Mouse (Mus musculus): Measurements from ENCODE around the gene Macf1. TPM values are rescaled to one million over a fixed set of nuclear protein-coding genes. Genes with fewer than 3 reads are reported as not detected.

Macf1 gene
- total and polyA plus RNA-seq, 2 experiments from 2014 or later, result 57.3 to 243 TPM

DNA sequence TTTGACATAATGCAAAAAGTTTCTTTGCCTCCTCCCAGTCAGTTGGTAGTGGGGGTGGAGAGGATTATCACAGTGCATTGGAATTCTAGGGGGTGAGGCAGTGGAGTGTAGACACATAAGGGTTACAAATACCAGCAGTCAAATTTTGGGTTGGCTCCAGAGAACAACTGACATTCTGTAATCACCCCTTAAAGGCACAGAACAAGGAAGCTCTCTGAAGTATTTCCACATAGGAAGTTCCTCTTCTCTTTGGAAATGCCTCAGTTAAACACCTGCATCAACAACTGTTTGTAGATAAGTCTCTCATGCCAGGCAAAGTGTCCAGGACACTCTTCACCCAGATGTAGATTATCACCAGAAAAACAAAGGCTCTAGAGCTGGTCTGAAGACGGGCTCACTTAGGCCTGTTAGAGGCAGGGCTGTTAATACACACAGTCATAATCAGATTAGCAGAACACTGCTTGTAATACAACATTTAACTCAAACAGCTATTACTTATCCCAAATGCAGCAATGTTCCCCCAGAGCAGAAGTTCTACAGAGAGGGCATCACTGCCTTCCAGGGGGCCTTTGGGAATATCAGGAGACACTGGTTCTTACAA lies 258.4 kb downstream of the Macf1 start:
- WGBS, result 71% methylated on average over 1 of the region's 1 CpGs
- DNase-seq (ENCODE audit: low spot score), result peak; percentile 15
- no peaks in the 10 kb centered on the region for H3K27me3 ChIP-seq (ENCODE audit: insufficient read depth, low read length)
- ATAC-seq, result no peak
- H3K4me1 ChIP-seq (ENCODE audit: insufficient read depth, low read length), result no peaks in the 10 kb centered on the region
- no peak overlapping the region for H3K4me3 ChIP-seq (ENCODE audit: low read length)
- TF ChIP-seq CTCF (IDR thresholded peaks at IDR 0.05; ENCODE audit: low read depth), result no peak
- no peak overlapping the region for H3K27ac ChIP-seq
- no peak overlapping the region for H3K4me2 ChIP-seq (ENCODE audit: low read depth, low read length)
- H3K36me3 ChIP-seq (ENCODE audit: insufficient read depth, low read length), result 0 out of 2 replicates have a peak, but pooled peaks cover 4% of the 10 kb centered on the region
- no peaks in the 10 kb centered on the region for H3K9me3 ChIP-seq (ENCODE audit: low read length)
- H3K9ac ChIP-seq (replicated peaks; ENCODE audit: low read length), result no peak overlapping the region

DNA sequence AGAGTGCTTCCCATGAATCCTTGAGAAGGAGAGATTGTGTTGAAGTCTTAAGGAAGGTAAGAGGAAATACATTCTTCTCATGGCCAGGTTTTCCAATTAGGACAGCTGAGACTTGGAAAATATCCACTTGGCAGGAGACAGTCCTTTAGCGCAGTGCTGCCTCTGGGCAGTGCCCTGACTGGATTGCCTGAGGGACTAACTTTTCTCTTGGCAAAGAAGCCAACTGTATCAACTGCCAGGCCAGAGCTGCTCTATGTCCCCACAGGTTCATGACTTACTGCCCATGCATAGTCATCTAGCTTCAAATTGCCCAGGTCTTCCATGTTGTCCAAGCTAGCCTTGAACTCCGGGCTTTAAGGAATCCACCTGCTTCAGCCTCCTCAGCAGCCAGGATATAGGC lies 260.1 kb downstream of the Macf1 start:
- Histone ChIP-seq H3K4me1 (ENCODE audit: insufficient read depth, low read length) (no peaks in the 10 kb centered on the region), H3K4me3 (ENCODE audit: low read length) (no peak overlapping the region), H3K27ac (no peak overlapping the region), H3K9me3 (ENCODE audit: low read length) (no peaks in the 10 kb centered on the region), H3K9ac (replicated peaks; ENCODE audit: low read length) (no peak overlapping the region), H3K27me3 (ENCODE audit: insufficient read depth, low read length) (no peaks in the 10 kb centered on the region), H3K36me3 (ENCODE audit: insufficient read depth, low read length) (no peaks in the 10 kb centered on the region), H3K4me2 (ENCODE audit: low read depth, low read length) (no peak overlapping the region)
- no peak for TF ChIP-seq CTCF (IDR thresholded peaks at IDR 0.05; ENCODE audit: low read depth)
- no peak for ATAC-seq
- no peak for DNase-seq (ENCODE audit: low spot score)
- WGBS, result 78% methylated on average over 2 of the region's 2 CpGs

- ATAC-seq, result no peak
- 63% methylated on average over 6 of the region's 6 CpGs for WGBS
- no peak overlapping the region for H3K4me3 ChIP-seq (ENCODE audit: low read length)
Observed at GRCm38 (mm10) chr4:123422828-123423227, 261.3 kb downstream of the Macf1 start.

DNA sequence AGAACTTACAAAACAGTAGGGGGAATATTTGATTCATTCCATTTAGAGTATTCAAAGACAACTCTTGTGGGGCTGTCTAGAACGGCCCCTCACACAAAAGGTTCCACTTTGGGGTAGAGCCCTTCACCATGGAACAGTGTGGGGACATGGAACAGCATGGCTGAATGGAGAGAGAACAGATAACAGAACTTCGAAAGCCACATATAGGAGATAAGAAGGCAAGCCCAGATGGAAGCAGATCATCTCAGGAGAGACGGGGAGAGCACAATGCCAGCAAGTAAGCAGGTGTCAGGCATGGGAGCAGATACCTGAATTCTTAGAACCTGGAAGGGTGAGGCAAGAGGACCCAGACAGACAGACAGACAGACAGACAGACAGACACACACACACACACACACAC lies 266.1 kb downstream of the Macf1 start:
- WGBS, result 94% methylated on average over 3 of the region's 3 CpGs
- H3K27ac ChIP-seq, result no peak overlapping the region
- H3K9ac ChIP-seq (replicated peaks; ENCODE audit: low read length), result no peak overlapping the region
- H3K27me3 ChIP-seq (ENCODE audit: insufficient read depth, low read length), result no peaks in the 10 kb centered on the region
- no peaks in the 10 kb centered on the region for H3K9me3 ChIP-seq (ENCODE audit: low read length)
- no peak for TF ChIP-seq CTCF (IDR thresholded peaks at IDR 0.05; ENCODE audit: low read depth)
- DNase-seq (ENCODE audit: low spot score) (no peak), ATAC-seq (no peak)
- H3K4me1 ChIP-seq (ENCODE audit: insufficient read depth, low read length), result no peaks in the 10 kb centered on the region
- no peak overlapping the region for H3K4me2 ChIP-seq (ENCODE audit: low read depth, low read length)
- no peaks in the 10 kb centered on the region for H3K36me3 ChIP-seq (ENCODE audit: insufficient read depth, low read length)
- H3K4me3 ChIP-seq (ENCODE audit: low read length), result no peak overlapping the region

More at GRCm38 (mm10) chr4:123422828-123423227, 261.3 kb downstream of the Macf1 start:
- H3K4me1 ChIP-seq (ENCODE audit: insufficient read depth, low read length), result no peaks in the 10 kb centered on the region
- no peak overlapping the region for H3K27ac ChIP-seq
- TF ChIP-seq CTCF (IDR thresholded peaks at IDR 0.05; ENCODE audit: low read depth), result no peak
- H3K27me3 ChIP-seq (ENCODE audit: insufficient read depth, low read length), result no peaks in the 10 kb centered on the region
- H3K9ac ChIP-seq (replicated peaks; ENCODE audit: low read length), result no peak overlapping the region
- H3K9me3 ChIP-seq (ENCODE audit: low read length), result no peaks in the 10 kb centered on the region
- DNase-seq (ENCODE audit: low spot score), result no peak
- H3K36me3 ChIP-seq (ENCODE audit: insufficient read depth, low read length), result no peaks in the 10 kb centered on the region
- no peak overlapping the region for H3K4me2 ChIP-seq (ENCODE audit: low read depth, low read length)

DNA sequence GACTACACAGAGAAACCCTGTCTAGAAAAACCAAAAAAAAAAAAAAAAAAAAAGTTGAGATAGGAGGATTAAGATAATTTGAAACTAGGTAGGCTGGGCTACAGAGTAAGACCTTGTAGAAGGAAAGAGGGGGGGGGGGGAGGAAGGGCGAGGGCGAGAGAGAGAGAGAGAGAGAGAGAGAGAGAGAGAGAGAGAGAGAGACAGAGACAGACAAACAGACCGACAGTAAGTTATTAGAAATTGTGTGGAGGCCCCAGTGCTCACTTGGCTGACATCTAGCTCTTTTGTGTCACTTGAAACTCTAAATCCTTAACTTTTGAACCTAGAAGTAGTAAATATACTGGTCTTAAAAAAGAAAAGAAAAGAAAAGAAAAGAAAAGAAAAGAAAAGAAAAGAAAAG lies 266.7 kb downstream of the Macf1 start:
- no peak for TF ChIP-seq CTCF (IDR thresholded peaks at IDR 0.05; ENCODE audit: low read depth)
- Histone ChIP-seq H3K4me3 (ENCODE audit: low read length) (no peak overlapping the region), H3K4me1 (ENCODE audit: insufficient read depth, low read length) (no peaks in the 10 kb centered on the region), H3K4me2 (ENCODE audit: low read depth, low read length) (no peak overlapping the region), H3K9ac (replicated peaks; ENCODE audit: low read length) (no peak overlapping the region), H3K27me3 (ENCODE audit: insufficient read depth, low read length) (no peaks in the 10 kb centered on the region), H3K27ac (no peak overlapping the region), H3K36me3 (ENCODE audit: insufficient read depth, low read length) (no peaks in the 10 kb centered on the region), H3K9me3 (ENCODE audit: low read length) (no peaks in the 10 kb centered on the region)
- ATAC-seq, result no peak
- 75% methylated on average over 3 of the region's 3 CpGs for WGBS
- DNase-seq (ENCODE audit: low spot score), result no peak

DNA sequence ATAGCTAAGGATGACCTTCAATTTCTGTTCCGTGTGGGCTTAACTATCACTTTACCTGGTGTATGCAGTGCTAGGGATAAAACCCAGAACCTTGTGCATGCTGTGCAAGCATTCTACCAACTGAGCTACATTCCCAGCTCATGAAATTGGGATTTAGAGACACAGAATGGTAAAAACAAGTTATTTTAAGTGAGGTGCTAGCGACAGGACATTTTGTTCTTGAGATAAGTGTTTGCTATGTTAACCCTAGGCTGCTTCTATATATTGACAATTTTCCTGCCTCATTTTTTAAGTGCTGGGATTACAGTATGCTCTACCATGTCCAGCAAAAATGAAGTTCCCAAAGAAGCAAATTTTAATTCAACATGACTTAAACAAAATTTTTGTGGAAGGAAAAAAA lies 267.3 kb downstream of the Macf1 start:
- Histone ChIP-seq H3K36me3 (ENCODE audit: insufficient read depth, low read length) (no peaks in the 10 kb centered on the region), H3K4me1 (ENCODE audit: insufficient read depth, low read length) (no peaks in the 10 kb centered on the region), H3K4me2 (ENCODE audit: low read depth, low read length) (no peak overlapping the region), H3K4me3 (ENCODE audit: low read length) (no peak overlapping the region), H3K9ac (replicated peaks; ENCODE audit: low read length) (no peak overlapping the region), H3K9me3 (ENCODE audit: low read length) (no peaks in the 10 kb centered on the region), H3K27ac (no peak overlapping the region), H3K27me3 (ENCODE audit: insufficient read depth, low read length) (no peaks in the 10 kb centered on the region)
- TF ChIP-seq CTCF (IDR thresholded peaks at IDR 0.05; ENCODE audit: low read depth), result no peak
- DNase-seq (ENCODE audit: low spot score) (no peak), ATAC-seq (no peak)
- 87% methylated on average over 2 of the region's 2 CpGs for WGBS

DNA sequence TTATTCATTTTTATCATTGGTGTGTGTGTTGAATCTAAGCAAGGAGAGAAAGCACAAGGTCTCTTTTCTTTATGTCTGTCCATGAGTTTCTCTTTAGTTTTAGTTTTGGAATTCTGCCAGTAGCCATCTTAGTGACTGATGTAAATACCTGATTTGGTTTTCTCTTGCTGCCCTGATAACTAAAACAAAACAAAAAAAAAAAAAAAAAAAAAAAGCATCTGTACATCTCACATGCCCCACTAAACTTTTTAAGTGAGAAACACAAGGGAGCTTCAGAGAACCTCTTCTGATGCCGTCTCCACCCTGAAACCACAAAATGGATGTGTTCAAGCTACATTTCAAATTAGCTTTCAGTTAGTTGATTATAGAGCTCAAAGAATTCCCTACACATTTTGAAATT lies 268.6 kb downstream of the Macf1 start:
- Histone ChIP-seq H3K9me3 (ENCODE audit: low read length) (no peaks in the 10 kb centered on the region), H3K27ac (no peak overlapping the region), H3K4me2 (ENCODE audit: low read depth, low read length) (no peak overlapping the region), H3K27me3 (ENCODE audit: insufficient read depth, low read length) (no peaks in the 10 kb centered on the region), H3K36me3 (ENCODE audit: insufficient read depth, low read length) (no peaks in the 10 kb centered on the region), H3K4me3 (ENCODE audit: low read length) (no peak overlapping the region), H3K4me1 (ENCODE audit: insufficient read depth, low read length) (0 out of 2 replicates have a peak, but pooled peaks cover 7% of the 10 kb centered on the region), H3K9ac (replicated peaks; ENCODE audit: low read length) (no peak overlapping the region)
- TF ChIP-seq CTCF (IDR thresholded peaks at IDR 0.05; ENCODE audit: low read depth), result no peak
- WGBS, result 95% methylated on average over 1 of the region's 1 CpGs
- no peak for DNase-seq (ENCODE audit: low spot score)
- no peak for ATAC-seq
